Mouse (Mus musculus): Measurements from ENCODE around the gene Slc25a28.

Gene Slc25a28

DNA sequence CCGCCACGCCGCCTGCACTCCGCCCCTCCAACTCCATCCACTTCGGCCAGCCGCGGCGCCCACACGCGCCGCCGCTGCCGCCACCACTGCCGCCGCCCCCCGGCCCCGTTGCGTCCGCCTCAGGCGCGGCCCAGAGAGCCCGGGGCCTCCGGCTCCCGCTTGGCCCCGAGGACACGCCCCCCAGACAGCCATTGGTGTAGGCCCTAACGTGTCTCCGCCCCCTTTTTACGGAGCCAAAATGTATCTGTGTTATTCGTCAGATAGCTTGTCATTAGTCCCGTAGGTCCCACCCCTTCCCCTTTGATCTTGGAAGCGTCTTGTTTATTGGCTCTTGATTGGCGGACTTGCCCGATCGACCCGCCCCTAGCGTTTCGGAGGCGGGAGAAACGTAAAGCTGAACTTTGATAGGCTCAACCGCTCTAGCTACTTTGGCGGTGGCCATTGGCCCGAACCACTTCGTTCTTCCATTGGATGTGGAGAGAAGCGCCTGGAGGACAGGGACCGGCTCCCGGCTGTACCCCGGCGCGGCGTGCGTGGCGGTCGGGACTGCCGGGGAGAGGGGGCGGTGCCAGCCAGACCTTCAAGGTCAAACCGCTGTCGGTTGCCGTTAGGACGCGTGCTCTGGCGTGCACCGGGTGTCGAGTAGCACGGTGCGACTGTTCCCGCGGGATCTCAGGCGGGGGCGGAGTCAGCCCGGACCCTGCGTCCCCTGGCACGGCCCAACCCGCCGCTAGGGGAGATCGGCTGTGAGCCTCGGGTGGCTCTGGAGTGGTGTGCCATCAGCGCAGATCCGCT, at the start of gene Slc25a28:
Gene Slc25a28, minus strand, starts transcription at position 152 of the 795 bp plus-strand sequence.
- peak; percentile 99 for DNase-seq (ENCODE audit: low spot score in 2 of 2)

DNA sequence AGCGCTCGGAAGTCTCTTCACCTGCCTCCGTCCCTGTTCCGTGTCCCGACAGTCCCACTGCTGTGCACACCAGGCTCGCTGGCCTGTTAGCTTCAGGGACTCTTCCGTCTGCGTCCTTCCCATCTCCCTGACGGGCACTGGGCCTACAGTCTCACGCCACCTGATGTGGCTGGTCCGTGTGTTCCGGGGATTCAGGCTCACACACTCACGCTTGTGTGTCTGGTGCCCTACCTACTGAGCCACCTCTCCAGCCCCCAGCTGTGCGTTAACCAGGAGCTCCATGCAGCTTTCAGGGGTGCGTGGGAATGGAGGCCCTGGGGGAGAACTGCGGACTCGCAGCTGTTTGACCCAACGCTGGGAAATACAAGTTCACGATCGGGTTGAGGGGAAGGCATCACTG, 49.5 kb upstream of the Slc25a28 start:
- no peak for DNase-seq (ENCODE audit: low spot score in 2 of 2)

DNA sequence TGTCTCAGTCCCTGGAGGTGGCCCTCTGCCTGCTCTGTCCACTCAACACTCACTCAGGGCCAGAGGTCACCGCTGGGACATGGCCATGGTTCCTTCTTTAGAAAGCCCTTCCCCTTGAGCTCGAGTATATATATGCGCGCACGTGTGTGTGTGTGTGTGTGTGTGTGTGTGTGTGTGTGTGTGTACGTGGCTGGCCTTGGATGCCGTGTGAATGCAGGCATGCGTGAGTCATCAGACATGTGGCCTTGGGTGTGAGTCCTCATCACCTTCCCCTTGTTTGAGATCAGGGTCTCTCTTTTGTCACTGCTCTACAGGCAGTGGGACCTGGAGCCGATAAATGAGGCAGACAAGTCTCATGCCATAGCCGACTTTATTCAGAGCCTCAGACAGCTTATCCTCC, 48.8 kb upstream of the Slc25a28 start:
- no peak for DNase-seq (ENCODE audit: low spot score in 2 of 2)

DNA sequence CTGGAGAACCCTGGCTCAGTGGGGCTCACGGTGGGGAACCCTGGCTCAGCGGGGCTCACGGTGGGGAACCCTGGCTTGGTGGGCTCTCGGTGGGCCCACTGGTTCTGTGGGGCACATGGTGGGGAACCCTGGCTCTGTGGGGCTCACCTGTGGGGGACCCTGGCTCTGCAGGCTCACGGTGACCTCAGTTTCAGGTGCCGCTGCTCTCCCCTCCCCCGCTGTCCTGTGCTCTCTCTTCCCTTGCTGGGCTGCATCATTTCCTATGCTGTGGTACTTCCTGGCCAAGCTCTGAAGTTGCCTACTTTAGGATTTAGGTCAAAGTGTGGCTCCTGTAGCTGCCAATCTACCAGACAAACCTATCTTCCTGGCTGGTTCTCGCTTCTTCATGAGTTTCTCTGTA, 48.2 kb upstream of the Slc25a28 start:
- DNase-seq (ENCODE audit: low spot score in 2 of 2) = no peak

DNA sequence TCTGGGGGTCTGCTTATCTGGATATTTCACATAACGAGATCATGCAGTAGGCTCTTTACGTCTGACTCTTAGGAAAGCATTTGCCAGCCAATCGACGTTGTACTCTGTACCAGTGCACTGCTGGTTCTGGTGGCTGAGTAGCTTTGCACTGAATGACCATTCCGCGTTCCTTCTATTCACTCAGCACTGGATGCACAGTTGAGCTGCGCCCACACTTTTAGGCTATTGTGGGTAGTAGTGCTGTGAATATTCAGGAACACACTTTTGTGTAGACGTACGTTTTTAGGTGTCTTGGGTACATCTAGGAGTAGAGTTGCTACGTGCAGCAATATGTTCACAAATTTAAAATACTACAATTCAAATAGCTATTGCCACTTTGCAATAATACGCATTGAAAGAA, 45.4 kb upstream of the Slc25a28 start:
- DNase-seq (ENCODE audit: low spot score in 2 of 2) = no peak

DNA sequence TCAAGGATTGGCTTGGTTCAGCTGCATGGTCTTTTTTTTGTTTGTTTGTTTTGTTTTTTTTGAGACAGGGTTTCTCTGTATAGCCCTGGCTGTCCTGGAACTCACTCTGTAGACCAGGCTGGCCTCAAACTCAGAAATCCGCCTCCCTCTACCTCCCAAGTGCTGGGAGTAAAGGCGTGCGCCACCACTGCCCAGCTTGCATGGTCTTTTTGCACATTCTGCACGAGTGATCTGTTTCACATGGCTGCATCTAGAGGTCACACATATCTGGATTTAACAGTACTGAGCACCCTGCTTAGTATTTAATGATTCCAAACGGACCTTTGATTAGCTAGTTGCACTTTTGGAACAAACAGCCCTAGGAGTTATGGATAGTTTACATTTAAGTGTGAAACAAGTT, 37.3 kb upstream of the Slc25a28 start:
- no peak for DNase-seq (ENCODE audit: low spot score in 2 of 2)

DNA sequence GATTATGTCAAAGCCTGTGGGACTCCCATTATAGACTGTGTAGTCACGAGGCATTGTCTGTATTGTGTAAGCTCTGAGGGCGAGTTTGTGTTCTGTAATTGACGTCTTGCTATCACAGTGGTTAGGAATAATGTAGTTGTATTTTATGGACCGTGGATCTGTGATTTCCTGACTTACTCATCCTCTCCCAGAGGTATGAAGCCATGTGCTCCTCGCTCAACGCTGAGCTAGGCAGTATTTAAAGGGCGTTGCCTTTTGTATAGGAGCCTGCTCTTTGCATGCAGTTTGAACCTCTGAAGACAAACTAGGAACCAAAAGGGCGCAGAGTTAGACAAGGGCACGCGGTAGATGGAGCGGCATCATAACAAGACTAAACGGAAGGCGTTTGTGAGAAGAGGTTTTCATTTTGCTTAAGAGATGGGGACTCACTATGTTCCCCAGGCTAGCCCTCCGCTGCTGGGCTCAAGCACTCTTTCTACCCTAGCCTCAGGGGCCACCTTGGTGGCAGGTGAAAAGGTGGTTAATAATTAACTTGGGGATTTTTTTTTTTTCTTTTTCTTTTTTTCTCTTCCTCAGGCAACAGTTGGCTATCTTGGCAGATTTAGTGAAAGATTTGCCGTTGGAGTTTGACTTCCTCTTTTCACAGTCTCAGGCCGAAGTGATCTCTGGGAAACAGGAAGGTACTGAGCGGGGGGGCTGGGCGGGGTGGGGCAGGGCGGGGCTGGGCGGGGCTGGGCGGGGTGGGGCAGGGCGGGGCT, 36.7 kb upstream of the Slc25a28 start:
- DNase-seq (ENCODE audit: low spot score in 2 of 2) = no peak

DNA sequence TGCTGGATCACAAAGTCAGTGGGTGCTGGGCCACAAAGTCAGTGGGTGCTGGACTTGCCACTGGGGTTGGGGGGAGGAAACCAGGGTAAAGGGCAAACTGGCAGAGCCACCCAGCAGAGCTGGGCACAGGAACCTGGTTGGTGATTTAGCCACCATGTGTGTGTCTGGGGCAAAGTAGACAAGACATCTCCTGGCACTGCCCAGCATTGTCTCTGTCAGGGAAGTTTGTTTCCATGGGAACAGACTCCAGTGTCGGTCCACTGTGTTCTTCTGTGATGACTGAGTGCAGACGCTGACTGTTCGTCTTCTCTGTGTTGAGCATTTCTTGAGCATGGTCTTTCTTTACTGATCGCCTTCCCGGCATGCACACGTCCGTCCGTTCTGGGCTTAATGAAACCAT, 34.6 kb upstream of the Slc25a28 start:
- no peak for DNase-seq (ENCODE audit: low spot score in 2 of 2)

DNA sequence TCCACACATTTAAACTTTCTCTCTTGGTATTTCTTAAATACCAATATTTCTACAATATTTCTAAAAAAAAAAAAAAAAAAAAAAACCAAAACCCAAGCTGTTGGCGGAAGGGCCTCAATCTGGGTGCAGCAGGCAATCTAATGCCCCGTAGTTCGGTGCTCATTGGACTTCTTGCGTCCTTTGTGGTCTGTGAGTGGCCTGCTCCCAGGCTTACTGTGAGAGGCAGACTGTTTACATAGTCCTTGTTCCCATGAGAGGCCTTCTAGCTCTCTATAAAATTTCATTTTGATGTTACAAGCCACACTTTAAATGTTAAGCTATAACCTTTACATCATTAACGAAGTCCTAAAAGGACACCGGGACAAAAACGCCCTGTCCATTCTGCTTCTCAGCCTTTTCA, 33.5 kb upstream of the Slc25a28 start:
- no peak for DNase-seq (ENCODE audit: low spot score in 2 of 2)

DNA sequence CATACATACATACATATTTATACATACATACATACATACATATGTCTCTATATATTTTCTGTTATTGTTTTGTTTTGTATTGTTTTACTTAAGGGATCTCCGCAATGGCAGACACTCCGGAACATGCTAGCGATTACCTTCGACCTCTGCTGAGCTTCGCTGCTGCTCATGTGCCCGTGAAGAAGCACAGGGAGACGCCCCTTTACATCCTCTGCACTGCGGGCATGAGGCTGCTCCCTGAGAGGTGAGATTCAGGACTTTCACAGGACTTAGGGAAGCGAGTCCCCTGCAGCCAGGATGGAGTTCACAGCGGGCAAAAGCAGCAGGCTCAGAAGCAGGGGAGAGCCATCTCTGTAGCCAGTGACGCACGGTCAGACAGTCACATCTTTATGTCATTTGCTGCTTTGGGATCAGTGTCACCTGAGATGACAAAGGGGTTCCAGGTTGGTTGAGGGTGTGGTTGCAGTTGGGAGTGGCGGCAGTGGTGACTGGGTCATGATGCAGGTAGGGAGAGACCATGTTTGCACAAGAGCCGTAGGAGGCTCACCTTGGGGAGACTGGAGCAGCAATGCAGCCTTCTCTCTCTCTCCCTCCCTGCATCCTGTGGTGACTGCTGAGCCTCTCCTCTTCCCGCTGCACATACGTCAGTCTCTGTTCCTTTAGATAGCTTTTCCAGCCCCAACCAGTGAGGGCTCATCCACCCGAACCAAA, 30.3 kb upstream of the Slc25a28 start:
- DNase-seq (ENCODE audit: low spot score in 2 of 2) = no peak

DNA sequence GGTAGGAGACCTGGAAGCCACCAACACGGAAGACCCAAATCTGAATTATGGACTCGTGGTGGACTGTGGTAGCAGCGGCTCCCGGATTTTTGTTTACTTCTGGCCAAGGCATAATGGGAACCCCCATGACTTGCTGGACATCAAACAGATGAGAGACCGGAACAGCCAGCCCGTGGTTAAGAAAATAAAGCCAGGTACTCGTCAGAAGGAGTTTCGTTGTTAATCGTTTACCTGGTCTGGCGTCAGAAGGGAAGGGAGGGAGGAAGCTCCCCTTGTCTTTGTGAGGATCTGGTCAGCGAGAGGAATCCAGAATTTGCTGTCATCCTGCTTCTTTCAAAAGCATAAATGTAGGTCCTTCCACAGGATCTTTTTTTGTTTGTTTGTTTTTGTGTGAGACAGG, 29.5 kb upstream of the Slc25a28 start:
- no peak for DNase-seq (ENCODE audit: low spot score in 2 of 2)

DNA sequence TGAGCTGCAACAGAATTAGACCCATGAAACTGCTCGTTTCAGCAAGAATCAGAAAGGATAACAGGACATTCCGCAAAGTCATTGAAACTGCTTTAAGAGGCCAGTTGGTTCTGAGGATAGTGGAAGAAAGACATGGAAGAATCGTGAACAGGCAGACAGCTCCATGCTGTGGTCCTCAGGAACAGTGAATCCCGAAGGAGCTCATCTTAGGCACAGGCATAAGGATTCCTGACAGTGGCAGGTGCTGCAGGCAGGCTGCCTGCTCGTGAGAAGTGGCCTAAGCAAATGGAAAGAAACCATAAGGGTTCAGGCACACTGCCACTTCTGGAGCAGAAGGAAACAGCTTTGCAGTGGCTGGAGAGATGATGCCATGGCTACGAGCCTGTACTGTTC, 25.1 kb upstream of the Slc25a28 start:
- peak in 1 of 2 experiments; percentile 29 for DNase-seq (ENCODE audit: low spot score in 2 of 2)

DNA sequence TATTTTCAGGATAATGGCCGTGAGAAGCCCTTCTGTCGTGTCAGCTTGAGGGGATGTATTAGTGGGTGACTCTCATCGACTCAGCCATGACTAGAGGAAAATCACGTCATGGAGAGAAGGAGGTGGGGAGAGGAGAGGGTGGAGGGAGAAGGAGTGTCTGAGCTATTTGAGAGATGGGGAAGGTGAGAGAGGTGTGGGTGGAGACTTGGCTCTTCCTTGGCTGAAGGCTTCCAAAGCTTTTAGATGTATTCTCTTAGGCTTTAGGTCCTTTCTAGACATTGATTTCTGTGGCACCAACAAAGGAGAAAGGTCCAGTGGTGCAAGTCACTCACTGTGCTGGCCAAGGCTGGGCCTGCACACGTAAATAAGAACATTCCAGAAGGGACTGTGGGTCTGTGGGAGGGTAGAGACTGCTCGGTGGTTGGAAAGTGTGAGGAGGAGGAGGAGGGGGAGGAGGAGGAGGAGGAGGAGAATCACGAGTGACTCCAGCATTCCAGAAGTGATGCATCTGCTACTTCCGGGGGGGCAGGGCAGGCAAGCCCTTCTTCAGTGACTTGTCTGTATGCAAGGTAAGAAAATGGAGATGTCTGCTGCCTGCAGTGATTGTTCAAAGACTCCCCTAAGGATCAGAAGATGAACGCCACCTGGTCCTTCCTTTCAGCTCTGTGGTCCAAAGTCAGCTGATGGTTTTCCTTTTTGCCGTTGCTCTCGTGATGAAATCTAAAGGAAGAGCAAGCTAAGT, 24.5 kb upstream of the Slc25a28 start:
- DNase-seq (ENCODE audit: low spot score in 2 of 2) = peak in 1 of 2 experiments; percentile 62

DNA sequence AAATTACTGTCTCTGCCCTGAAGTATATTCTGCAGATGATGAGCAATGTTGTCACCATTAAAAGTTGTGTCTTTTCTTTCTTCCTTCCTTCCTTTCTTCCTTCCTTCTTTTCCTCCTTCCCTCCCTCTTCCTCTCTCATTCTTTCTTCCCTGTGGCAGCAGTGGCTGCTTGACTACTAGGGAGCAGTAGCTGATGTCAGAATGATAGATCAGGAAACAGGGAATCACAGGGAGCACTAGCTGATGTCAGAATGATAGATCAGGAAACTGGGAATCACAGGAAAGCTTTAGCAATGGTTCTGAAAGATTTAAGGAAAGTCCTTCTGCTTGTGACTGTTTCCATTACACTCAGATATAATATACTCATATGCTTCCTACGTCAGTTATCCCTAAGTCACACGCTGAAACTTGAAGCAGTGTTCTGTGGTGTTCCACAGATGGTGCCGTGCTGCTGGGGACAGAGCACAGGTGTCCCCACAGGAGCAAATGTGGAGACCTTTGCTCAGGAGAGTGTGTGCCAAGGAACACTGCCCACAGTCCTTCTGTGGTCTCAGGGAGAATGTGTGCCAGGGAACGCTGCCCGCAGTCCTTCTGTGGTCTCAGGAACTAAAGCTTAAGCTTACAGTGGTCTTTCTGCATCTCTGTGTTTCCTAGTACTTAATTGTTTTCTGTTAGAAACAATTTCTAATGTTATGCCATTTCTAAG, 23.1 kb upstream of the Slc25a28 start:
- no peak for DNase-seq (ENCODE audit: low spot score in 2 of 2)

DNA sequence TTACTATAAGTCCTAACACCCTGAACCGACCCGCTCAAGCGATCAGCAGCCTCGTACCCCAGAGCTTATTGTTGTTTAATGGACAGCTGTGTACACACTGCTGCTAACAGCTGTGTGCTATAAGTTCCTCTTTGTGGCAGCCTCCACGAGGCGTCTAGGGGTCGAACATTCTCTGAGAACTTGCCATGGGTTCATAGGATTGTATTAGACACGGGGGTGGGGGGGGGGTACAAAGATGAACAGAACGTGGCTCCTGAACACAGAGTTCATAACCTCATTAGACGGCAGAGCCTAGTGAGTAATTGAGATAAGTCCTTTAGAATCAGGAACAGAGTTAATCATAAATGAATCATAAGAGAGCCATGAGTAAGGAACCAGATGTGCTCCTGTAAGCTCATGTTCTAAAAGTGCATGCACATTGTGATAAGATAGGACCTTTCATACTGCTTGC, 20.9 kb upstream of the Slc25a28 start:
- no peak for DNase-seq (ENCODE audit: low spot score in 2 of 2)

DNA sequence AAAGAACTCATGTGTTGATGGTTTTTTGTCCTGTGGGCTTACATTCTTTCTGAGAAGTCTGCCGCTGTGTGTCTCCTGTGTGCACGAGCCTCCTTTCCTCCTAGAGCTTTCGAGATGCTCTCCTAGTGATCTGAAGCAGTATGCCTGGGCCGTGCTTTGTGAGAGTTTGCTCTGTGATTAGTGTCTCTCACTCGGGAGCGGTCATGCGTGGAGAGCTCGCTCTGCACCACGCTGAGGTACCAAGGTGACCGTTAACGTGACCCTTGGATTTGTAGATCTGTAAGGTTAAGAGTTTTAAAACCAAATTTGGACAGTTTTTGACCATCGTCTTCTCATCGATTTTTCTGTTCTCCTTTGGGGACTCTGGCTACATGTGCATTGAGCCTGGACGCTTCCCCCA, 18.1 kb upstream of the Slc25a28 start:
- no peak for DNase-seq (ENCODE audit: low spot score in 2 of 2)

DNA sequence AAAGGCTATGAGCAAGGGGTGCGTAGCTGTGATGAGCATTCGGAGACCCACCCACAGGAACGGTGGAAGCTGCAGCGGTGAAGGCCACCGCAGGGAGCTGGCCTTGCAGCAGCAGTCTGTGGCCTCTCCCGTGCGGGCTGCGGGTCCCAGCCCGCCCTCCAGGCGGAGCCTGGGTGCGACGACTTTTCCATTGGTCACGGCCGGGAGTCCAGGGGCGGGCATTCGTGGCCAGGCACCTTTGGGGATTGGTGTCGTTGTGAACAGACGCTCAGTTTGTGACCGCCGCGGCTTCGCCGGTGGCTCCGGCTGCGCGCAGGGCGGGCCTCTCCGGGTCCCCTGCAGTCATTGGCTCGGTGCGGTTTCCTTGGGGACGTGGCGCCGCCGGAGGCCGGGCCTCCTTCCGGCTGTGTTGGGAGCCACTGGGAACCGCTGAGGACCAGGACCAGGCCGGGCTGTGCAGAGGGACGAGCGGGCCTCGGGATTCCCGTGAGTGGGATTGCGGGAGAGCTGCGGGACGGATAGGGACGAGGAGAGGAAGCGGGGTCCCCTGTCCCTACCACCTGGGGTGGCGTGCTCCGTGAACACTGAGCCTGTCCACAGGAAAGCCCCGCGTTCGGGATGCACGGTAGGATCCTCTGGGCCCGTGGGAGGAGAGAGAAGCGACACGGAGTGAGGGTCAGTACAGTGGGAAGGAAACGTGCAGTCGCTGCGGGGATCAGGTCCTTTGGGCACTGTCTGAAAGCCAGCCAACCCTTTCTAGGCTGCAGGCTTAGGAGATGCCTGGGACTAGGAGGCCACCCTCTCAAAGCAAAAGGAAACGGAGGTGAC, 15.0 kb upstream of the Slc25a28 start, which contains the start of gene Entpd7:
Gene Entpd7, plus strand, starts transcription at position 254 of the 828 bp plus-strand sequence.
- DNase-seq (ENCODE audit: low spot score in 2 of 2) = peak; percentile 96 to 98

DNA sequence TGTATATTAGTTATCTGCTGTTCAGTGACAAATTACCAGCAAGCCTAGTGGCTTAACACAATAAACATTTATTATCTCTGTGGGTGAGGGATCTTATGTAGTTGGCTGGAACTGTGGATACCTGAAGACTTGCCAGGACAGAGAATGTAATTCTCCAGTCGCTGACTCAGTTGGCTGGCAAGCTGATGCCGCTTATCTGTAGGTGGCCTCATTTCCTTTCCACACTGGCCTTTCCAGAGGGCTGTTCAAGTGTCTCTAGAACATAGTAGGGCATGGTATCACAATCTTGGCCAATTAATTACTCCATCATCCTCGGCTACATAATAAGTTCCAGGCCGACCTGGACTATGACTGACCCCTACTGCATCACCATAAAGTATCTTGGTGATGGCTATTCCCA, 6.9 kb upstream of the Slc25a28 start:
- no peak for DNase-seq (ENCODE audit: low spot score in 2 of 2)

DNA sequence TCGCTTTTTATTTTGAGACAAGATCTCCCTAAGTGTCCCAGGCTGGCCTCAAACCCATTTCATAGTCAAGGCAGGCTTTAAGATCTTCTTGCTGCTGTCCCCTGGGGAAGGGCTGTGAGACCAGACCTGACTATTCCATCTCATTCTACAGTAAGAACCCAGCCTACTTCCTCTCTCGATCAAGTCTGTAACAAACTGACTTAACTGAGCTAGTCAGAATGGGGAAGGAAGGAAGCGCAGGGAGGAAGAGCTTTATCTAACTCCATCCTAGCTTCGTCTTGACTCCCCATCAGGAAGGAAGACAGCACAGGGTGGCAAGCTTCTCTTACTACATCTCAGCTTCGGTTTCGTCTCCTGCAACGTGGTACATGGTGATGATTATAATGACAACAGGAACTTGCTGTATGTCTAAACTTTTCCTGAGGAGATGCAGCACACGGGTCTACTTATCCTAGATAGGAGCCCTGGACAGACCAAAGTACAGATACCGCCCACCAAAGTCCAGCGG, 4.8 kb upstream of the Slc25a28 start:
- no peak for DNase-seq (ENCODE audit: low spot score in 2 of 2)

DNA sequence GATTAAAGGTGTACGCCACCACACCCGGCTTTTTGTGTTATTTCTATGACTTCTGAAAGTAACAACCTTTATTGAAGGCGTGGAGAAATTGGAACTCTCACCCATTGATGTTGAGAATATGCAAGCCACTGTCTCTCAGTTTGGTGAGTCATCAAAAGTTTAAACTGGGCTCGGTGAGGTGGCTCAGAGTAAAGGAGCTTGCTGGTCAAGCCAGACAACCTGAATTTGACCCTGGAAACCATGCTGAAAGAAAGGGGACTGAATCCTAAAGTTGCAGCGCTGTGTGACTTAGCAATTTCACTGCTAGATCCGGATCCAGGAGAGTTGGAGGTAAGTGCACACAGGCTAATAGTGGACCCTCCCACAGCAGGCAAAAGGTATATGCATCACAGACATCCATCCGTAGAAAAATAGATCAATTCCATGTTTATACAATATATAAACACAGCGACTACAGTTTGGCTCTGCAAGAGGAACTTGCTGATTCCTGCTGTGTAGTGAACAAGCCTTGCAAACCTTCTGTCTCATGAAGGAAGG, 3.9 kb upstream of the Slc25a28 start:
- DNase-seq (ENCODE audit: low spot score in 2 of 2) = no peak
